Mouse (Mus musculus) cerebellum, postnatal 4 days (tissue): ENCODE measurements at regions not wholly inside any gene's neighbourhood (a gene's known extent, or its start where the extent isn't known, plus 50 kb on each side); places are given as distances from the start of the nearest gene placed in this dataset.

Experiments used
- DNase-seq, 2 experiments: peaks; one replicate each; pipeline ENCODE4 v3.0.0; 2022; ENCODE audit warnings: low spot score in 2 of 2, mixed read lengths in 1 of 2

DNA sequence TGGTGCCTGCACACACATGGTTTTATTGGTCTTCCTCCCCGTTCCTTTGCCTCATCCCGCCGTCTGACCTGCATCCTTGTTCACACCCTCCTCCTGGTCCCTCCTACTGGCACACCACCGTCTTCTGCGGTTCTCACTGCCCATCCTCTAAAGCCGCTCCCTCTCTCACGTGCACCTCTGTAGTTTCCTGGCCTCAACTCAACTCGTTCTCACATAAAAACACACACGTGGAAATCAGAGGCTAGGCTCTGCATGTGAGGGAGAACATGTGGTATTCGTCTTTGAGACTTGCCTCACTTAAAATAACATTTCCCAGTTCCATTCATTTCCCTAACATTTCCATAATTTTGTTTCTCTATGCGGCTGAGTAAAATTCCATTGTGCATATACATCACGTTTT is 69.5 kb downstream of the Aldh8a1 start:
- DNase-seq: no peak

DNA sequence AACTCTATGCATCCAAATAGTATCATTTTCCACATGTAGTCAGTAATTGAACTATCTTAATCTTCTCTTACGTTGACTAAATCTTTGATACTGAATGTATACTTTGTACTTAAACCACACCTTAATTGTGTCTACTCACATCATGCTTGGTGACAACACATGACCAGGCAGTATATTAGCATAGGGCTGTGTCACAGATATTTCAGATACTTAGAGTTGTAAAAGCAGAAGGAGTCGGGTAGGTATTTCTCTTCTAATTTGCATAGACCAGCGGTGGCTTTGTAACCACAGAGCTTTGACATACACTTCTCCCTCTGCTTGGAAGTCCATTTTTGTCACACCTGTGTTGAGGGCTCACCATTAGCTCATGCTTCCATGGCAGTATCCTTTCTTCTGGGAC is 71.0 kb downstream of the Aldh8a1 start:
- no peak for DNase-seq

DNA sequence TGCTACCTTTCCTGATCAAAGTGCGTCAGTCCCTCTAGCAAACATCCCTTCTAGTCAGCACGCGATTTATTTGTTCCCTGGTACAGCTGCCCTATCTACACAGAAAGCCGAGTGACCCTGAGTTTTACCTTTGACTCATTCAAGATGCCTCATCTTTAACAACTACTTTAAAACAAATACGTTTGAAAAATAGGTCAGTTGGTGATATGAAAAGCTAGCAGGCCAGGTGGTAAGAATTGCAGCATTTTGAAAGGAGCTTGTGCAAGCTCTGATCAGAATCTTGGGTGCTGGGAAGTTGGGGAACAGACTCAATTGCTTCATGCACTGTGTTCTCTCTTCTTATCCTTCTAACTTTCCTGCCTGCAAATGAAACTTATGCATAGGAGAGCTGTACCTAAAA is 71.9 kb downstream of the Aldh8a1 start:
- no peak for DNase-seq

DNA sequence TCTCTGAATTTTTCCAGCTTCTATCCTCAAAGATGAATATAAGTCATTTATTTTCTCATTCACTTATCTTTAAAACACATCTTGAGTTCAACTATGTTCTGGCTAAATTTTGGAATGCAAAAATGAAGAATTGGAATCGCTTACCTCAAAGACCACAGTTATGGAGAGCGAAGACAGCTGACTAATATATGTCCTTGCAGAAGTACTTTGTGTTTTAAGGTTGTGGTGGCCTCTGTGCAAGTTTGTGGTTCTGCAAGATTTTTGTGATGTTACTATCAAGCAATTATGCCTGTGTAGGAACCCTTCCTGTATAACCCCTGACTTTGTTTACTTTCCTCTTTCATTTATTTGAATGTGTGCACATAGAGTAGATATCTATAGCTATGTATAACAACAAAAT is 75.5 kb downstream of the Aldh8a1 start:
- DNase-seq: no peak

DNA sequence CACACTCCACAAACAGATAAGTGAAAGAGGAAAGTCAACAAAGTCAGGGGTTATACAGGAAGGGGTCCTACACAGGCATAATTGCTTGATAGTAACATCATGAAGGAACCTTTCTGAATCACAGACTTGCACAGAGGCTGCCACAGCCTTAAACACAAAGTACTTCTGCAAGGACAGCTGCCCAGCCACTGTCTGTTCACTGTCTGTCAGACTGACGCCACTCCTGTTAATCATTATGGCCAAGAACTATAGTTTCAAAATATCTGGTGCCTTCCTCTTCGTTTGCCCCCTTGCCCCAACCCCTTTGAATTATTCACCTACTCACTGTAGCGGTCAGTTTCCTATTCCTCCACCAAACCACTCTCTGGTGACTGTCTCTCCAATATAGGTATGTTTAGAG is 76.4 kb downstream of the Aldh8a1 start:
- DNase-seq: no peak

DNA sequence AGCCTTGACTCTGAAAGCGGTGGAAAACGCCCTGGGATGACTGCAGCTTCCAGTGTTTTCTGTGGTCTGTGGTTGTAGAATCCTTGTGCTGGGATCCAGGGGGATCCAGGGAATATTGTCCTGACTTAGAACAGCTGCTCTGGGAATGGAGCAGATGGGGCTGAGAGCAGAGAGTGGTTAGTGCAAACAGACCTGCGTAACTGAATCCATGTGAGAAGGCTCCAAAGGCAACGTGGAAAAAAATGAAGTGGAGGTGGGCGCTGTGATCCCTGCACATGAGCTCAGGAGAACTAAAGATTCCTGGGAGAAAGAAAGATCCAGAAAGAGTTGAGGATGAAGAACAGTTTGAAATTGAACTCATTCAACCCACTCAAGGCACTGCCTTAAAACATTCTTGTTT is 77.1 kb downstream of the Aldh8a1 start:
- no peak for DNase-seq

DNA sequence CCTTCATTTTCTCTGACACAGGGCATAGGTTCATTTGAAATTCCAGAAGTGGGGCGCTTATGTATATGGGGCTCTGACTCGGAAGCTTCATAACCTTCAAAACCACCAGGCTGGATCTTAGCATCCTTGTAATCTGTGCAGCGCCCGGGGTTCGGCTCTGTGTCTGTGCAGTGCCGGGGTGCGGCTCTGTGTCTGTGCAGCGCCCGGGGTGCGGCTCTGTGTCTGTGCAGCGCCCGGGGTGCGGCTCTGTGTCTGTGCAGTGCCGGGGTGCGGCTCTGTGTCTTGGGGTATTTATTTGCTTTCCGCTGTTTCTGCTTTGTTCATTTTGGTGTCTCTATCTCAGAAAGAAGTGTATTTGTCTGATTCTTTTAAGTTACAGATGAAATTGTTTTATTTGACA is 77.7 kb downstream of the Aldh8a1 start:
- DNase-seq: no peak

DNA sequence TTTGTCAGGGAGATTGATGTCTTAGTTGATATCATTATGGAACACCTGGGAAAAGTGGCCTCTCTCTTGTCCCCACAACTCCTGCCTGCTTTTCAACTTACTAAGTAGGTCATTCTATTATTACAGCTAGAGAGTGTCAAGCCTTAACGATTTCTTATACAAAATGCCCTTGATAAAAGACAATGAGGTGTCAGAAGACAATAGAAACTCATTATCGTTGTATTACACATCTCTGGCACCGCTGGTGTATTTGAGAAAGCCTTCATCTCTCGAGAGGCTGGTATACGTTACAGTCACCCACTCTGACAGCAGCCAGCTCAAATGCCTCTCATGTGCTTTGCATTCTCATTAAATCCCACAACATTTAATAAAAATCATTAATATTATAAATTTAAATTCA is 78.8 kb downstream of the Aldh8a1 start:
- DNase-seq: no peak

DNA sequence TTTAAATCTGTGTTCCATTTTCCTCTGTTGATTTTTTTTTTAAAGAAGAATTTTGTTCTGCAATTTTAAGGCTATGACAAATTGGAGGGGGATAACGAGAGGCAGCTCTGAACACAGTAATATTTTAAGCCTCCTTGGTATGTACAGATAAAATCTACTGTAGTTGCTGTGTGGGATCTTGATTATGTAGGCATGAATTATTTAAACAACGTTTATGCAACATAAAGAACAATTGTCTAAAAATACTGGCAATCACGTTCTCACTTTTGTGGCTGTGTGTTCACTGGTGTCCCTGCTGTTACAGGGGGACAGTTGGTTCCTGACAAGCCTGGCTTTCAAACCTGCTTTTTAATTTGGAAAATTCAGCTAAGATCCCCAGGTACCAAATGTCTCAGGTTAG is 79.3 kb downstream of the Aldh8a1 start:
- DNase-seq: no peak

DNA sequence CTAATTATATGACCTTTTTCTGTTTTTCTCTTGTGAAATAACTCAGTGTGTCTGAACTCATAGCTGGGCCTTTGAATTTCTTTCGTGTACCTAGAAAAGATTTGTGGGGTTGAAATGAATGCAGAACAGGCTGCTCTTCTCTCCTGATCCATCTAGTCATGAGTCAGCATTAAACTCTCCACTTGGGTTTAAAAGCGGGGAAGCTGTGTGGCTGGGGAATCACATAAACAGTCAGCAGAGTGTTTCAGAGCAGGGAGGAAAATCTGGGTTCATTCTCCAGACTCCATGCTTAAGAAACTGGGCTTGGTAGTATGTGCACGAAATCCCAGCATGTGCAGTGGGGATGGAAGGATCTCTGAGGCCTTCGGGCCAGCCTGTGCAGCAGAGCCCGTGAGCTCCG is 79.9 kb downstream of the Aldh8a1 start:
- no peak for DNase-seq

DNA sequence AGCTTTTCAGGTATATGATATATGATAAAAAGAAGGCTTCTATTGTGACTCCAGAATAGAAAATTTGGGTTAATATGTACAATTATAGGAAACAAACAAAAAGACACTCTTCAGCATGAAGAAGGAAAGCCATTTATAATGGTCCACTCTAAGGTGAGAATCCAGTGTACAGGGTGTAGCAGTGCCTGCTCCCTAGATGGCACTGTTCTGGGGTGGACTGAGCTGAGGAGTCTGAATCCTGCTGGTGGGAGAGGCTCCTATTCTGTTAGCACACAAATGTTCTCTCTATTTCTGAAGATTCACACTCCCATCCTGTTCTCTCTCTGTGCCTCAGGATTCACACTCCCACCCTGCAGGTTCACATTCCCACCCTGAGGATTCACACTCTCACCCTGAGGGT is 81.5 kb downstream of the Aldh8a1 start:
- no peak for DNase-seq

DNA sequence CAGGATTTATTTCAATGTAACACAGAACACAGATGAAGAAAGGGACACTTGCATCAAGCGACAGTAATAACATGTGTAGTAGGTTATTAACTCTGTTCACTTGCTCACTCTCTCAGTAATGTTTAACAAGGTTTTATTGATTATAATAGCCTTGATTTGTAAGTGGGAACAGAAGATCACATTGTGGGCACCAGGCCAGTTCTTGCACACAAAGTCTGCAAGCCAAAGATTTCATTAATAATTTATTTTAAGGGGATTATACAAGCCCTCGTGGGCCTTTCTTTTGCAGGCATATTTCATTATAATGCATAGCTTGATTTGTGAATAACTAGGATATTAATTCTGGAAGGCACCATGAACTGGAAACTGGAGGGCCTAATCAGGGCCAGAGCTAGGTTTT is 83.0 kb downstream of the Aldh8a1 start:
- no peak for DNase-seq

DNA sequence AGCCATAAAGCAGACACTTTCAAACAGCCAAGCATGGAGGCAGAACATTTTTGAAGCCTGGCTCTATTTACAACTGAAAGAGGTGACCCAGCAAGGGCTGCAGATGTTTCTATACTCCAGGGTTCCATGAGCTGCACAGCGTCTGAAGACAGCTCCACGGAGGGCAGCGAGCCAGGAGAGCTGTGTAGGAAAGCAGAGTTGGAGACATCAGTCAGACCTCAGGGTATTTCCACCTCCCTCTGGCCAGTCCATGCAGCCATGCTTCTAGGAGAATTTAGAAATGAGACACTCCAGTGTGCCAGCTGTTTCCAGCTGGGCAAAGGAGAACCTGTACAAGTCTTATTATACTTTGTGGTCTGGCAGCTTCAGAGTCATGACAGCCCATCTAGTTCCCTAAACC is 85.8 kb downstream of the Aldh8a1 start:
- DNase-seq: no peak

DNA sequence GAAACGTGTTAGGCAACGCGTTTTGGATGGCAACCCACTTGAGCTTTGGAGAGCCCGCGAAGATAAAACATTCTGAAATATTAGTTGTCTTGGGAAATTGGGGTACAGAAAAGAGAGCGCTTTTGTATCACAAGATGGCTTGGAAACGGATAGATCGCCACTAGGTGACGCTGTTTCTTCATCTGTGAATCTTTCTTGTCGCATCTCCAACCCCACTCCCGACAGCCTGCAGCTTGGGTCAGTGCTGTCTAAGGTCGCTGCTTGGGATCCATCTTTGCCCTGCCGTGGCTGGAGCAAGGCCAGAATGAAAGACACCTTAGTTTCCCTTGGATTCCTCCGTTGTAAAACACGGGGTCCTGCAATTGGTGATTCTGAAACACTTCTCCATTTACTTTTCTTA is 88.3 kb downstream of the Aldh8a1 start:
- peak; percentile 68 to 85 for DNase-seq

DNA sequence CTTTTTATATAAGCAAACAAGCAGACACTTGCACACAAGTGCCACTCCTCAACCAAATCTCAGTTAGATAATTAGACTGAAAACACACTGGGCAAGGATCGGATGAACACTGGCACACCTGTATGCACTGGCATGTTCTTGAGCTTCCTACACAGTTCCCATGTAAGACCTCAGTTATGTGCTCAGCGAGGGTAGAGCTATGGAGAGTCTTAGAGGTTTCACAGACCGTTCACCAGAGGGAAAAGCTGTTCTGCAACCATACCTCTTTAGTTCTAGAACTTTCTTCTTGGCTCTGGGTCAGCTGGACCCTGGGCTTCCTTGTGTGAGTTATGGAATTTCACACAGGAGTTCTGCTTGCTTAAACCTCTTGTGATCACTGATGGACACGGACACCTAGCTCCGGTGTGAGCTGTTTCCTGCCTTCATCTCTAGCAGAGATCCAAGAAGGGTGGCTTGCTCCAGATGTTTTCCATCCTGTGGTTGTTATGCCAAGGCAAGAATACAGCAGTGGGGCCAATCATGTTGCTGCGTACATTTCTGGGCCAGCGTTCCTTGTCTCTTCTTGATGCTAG is 88.8 kb downstream of the Aldh8a1 start:
- no peak for DNase-seq

DNA sequence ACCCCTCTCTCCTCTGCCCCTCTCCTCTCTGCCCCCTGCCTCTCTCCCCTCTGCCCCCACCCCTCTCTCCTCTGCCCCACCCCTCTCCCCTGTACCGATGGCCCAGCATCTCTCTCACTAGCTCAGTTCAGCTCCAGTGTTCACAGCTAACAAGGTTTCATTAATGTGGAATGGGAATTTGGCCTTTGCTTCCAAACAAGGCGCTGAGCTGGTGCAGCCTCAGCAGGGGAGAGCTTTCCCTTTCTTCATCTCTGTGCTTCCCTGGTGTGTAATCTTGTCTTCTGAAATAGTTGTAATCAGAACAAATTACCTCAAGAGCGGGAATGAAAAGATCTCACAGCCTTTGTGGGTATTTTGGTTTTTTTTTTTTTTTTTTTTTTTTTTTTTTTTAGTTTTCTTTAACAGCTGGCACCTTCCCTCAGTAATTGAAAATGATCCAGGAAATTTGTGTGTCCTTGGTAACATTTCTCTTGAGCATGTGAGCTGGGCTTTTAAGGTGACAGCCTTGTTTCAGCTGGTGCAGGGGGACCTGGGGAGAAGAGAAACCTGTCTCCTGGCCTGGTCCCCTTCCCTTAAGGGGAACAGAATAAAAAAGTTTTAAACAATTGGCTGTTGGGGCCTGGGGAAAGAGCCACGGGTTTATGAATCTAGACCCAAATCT is 90.5 kb downstream of the Aldh8a1 start:
- DNase-seq: no peak

DNA sequence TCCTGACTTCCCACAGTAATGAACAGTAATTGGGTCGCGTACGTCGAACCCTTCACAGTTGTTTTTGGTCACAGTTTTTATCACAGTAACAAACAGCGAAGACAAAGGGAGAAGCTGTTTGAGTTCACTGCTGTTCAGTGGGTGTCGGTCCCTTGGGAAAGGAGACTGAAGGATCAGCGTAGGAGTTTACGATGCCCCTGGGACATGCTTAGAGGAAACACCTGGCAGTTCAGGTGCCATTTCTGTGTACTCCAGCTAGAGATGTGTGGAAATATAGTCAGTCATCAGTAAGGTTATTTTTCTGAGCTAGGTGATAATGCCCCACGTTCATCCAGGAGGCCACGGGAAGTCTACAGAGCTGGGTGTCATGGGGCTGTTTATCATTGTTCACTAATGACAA is 91.3 kb downstream of the Aldh8a1 start:
- DNase-seq: no peak

DNA sequence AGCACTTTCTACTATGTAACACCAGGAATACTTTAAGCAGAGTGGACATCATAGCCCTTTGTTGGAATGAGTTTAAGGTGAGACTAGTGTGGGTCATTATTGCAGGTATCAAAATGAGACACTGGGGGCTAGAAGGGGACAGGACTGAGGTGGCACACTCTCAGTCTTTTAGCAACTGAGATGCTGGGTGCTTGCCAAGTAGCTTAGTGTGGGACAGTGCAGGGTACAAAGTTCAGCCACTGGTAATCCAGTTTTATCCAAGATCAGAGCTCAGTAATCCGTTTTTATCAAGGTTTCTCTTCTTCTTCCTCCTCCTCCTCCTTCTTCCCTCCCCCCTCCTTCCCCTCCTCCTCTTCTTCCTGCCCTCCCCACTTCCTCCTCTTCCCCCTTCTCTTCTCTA is 92.9 kb downstream of the Aldh8a1 start:
- DNase-seq: no peak

DNA sequence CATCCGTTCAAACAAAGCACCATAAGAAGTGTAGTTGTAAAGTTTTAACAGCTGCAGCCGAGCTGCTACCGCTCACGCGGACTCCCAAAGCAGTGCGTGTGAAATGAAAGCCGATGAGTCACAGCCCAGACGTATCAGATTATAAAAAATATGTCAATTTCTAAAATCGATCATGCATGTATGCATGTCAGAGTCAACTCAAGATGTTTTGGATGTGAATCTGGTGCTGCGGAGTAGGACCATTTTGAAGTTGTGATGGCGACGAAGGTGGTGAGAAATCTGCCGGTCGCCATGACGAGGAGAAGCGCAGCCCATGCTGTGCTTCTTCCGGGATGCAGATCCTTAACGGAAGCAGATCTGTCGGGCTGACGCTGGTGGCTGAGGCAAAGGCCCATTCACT is 93.5 kb downstream of the Aldh8a1 start:
- DNase-seq: no peak

DNA sequence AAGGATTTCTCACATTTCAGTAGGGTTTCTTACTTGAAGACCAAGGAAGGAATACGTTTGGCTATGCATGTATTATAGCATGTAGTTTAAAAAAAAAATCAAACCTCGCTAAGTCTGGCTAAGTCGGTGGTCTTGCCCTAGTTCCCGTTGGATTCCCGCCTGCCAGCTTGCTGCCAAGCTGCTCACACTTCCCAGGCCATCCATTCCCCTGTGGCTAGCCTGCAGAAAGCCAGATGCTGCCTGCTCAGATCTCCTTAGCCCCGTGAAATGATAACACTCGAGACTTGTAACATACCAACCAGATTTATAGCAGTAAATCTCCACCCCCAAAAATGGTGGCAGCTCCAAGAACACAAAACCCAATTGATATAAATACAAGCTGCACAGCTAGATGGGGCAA is 97.2 kb downstream of the Aldh8a1 start:
- peak in 1 of 2 experiments; percentile 24 for DNase-seq

DNA sequence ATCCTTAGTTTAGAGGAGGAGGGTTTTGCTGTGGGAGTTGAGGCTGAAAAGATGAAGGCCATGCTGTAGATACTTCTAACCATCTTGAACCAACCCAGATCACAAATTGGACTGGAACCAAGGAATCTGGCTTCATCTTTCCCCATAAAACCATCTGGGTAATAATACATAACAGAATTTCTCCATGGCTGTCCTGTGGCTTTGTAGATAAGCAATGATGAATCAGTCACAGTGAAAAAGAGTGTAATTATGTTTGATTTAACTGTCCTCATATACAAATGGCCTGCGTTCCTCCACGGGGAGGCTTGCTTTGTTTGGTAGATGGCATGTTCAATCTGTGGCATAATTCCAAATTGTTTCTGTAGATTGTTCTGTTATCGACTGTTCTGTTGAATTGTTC is 100.9 kb downstream of the Aldh8a1 start:
- no peak for DNase-seq

DNA sequence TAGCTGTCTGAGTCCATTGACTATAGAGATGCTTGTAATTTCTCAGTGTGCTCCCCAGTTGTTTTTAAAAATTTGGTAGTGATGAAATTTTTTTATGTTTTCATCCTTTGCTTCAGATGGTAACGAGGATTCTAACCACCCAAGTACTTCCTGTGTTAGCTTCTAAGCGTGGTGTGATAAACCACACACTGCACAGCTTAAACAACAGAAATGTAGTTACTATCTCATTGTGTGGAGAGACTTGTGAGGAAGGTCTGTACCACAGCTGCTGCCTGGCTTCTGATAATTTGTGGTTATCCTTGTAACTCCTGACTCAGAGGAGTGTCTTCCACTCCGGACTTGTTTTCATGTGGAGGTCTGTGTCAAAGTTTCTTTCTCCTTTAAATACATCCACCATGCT is 102.3 kb downstream of the Aldh8a1 start:
- no peak for DNase-seq

DNA sequence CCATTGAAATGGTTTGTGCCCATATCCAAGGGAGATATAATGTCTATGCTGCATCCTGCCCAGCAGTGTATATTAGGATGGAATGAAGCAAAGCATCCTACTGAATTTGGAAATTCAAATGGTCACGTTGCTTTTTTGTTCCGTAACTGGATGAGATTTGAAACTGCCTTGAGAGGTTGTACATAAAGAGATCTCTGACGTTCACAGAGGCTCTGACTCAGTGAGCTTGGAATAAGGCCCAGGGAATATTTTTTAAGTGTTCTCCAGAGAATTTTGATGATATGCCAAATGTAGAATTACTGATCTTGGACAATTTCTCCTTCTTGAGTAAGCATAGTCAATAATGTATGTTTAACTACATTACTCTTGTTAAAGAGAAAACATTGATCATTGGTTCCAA is 104.2 kb downstream of the Aldh8a1 start:
- no peak for DNase-seq

DNA sequence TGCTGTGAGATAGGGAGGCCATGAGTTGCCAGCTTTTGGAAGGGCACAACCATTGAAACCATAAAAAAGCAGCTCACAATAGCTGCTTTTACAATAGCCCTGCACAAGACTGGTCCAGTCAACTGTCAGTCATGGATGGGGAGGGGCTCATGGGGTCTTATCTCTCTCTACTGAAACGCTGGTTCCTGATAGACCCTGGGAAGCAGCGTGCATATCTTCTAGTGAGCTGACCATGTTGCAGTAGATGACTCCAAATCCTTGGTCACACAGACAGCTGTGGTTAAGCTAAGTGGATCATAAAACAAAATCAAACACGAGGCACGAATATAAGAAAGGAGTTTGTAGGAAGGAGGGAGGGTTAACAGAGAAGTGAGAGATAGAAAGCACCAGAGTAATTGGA is 105.0 kb downstream of the Aldh8a1 start:
- no peak for DNase-seq
